Mouse (Mus musculus): ENCODE data around the gene Ift88.

DNA sequence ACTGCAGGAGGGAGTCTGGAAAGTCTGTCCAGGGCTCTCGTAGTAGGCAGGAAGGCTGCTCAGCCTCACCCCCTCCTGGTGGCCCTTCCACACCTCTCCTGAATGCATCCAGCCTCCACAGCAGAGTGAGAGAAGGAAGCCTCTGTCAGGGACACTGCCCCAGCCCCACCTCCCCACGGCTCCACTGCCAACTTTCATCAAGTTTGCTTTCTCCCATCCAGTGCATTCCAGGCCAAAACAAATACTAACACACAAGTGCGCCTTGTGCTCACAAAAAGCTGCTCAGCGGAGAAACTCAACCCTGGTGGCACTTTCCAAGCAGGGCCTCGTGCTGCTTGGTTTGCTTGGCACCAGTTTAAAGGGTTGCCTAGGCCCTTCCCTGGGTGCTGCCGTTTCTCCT, 85.7 kb downstream of the Ift88 start:
- TF ChIP-seq POLR2A (IDR thresholded peaks at IDR 0.05; ENCODE audit: low read depth, low read length) = no peak
- TF ChIP-seq CTCF (IDR thresholded peaks at IDR 0.05; ENCODE audit: extremely low read depth, insufficient read depth, insufficient read length, insufficient replicate concordance) = no peak
